Comparison of ENCODE assay signal across 12 mouse cellular contexts in genomic region chr6:87779174-87780165, GRCm38 (mm10). TPM values are rescaled to one million over a fixed set of nuclear protein-coding genes. Genes with fewer than 3 reads are reported as not detected.
DNase-seq lines count a peak whose midpoint lies in the region; ATAC-seq and TF ChIP-seq lines count a peak whose summit lies in the region.
"Had no signal": no experiment of that assay in that cellular context is flagged by ENCODE, and none has a peak within 500 bp of the region (broad histone marks: within the 10 kb centered on the region; RNA-seq: fewer than 3 reads in every experiment).

No protein-coding gene starts in this region.

- ATAC-seq in heart, postnatal 0 days (ENCODE audit: insufficient read depth, low read depth): no peak
- ATAC-seq in midbrain, postnatal 0 days (ENCODE audit: low FRiP score): no peak
- no peak for ATAC-seq in midbrain, embryonic 13.5 days
- ATAC-seq in granulocyte monocyte progenitor cell, adult 5-6 weeks (replicated peaks; ENCODE audit: poor library complexity, severe bottlenecking): 0 out of 2 replicates have a peak, but pooled peaks have one; percentile 14

- no peak overlapping the region for H3K27ac ChIP-seq in heart, postnatal 0 days (ENCODE audit: low read depth)
- H3K27ac ChIP-seq in midbrain, postnatal 0 days (ENCODE audit: low read depth, low read length): no peak overlapping the region
- no peak overlapping the region for H3K27ac ChIP-seq in midbrain, embryonic 13.5 days
- no peak overlapping the region for H3K27ac ChIP-seq in small intestine, adult 2 months (ENCODE audit: insufficient read depth, low read depth, low read length)
- H3K27ac ChIP-seq: embryonic facial prominence, embryonic 13.5 days; macrophage had no signal

- intact Hi-C loops in heart, postnatal 14 days (cut with DNase I): no loop called here

- H3K4me3 ChIP-seq in heart, postnatal 0 days (ENCODE audit: low read depth, low read length): no peak overlapping the region
- no peak overlapping the region for H3K4me3 ChIP-seq in midbrain, postnatal 0 days (ENCODE audit: low read depth, low read length)
- no peak overlapping the region for H3K4me3 ChIP-seq in midbrain, embryonic 13.5 days (replicated peaks)
- no peak overlapping the region for H3K4me3 ChIP-seq in small intestine, adult 2 months (ENCODE audit: low read depth, low read length)
- H3K4me3 ChIP-seq: embryonic facial prominence, embryonic 13.5 days had no signal

- WGBS in heart, postnatal 0 days: 80% methylated on average over 11 of the region's 11 CpGs
- 83% methylated on average over 11 of the region's 11 CpGs for WGBS in midbrain, postnatal 0 days
- 87% methylated on average over 11 of the region's 11 CpGs for WGBS in midbrain, embryonic 13.5 days
- 83% methylated on average over 11 of the region's 11 CpGs for whole genome bisulfite sequencing in small intestine, adult 2 months

- peak; percentile 17; the same call in 1 of the 2 replicates for TF ChIP-seq CTCF in heart, postnatal 0 days (IDR thresholded peaks at IDR 0.05; ENCODE audit: low read depth)
- peak; percentile 16; the same call in 1 of the 2 replicates for TF ChIP-seq CTCF in midbrain, postnatal 0 days (IDR thresholded peaks at IDR 0.05)
- 0 out of 2 replicates have a peak, but pooled peaks have one; percentile 20 for TF ChIP-seq CTCF in small intestine, adult 2 months (IDR thresholded peaks at IDR 0.05; ENCODE audit: extremely low read depth, insufficient read length, insufficient replicate concordance, low read depth, low read length)

- H3K9ac ChIP-seq in heart, postnatal 0 days (replicated peaks; ENCODE audit: low read depth, low read length): no peak overlapping the region
- H3K9ac ChIP-seq in midbrain, postnatal 0 days (replicated peaks; ENCODE audit: low read length, poor library complexity, severe bottlenecking): no peak overlapping the region
- H3K9ac ChIP-seq in midbrain, embryonic 13.5 days (replicated peaks): no peak overlapping the region
- H3K9ac ChIP-seq: embryonic facial prominence, embryonic 13.5 days had no signal

- no peaks in the 10 kb centered on the region for H3K9me3 ChIP-seq in heart, postnatal 0 days (replicated peaks; ENCODE audit: control insufficient read depth, low read length)
- no peaks in the 10 kb centered on the region for H3K9me3 ChIP-seq in midbrain, postnatal 0 days (ENCODE audit: low read length)
- H3K9me3 ChIP-seq in midbrain, embryonic 13.5 days: no peaks in the 10 kb centered on the region
- H3K9me3 ChIP-seq: embryonic facial prominence, embryonic 13.5 days had no signal

- no peak for TF ChIP-seq EP300 in heart, postnatal 0 days (IDR thresholded peaks at IDR 0.05; ENCODE audit: low read depth)

- no peak for DNase-seq in heart, postnatal 0 days (ENCODE audit: low spot score)
- DNase-seq in heart, postnatal 14 days: no peak
- no peak for DNase-seq in midbrain, postnatal 0 days (ENCODE audit: low spot score)
- DNase-seq in right cerebral cortex, postnatal 10 days (ENCODE audit: low spot score in 2 of 2): no peak
- no peak for DNase-seq in adrenal gland, postnatal 25 days
- DNase-seq: thymus, postnatal 14 days had no signal

- no peaks in the 10 kb centered on the region for H3K4me1 ChIP-seq in heart, postnatal 0 days (ENCODE audit: control insufficient read depth, insufficient read depth)
- no peaks in the 10 kb centered on the region for H3K4me1 ChIP-seq in midbrain, postnatal 0 days (ENCODE audit: insufficient read depth, low read length)
- H3K4me1 ChIP-seq in midbrain, embryonic 13.5 days (replicated peaks): no peaks in the 10 kb centered on the region
- peaks cover 14% of the 10 kb centered on the region for H3K4me1 ChIP-seq in small intestine, adult 2 months (ENCODE audit: control insufficient read depth, insufficient read depth, insufficient read length, low read length)
- H3K4me1 ChIP-seq: embryonic facial prominence, embryonic 13.5 days had no signal

- H3K36me3 ChIP-seq in heart, postnatal 0 days (replicated peaks; ENCODE audit: control insufficient read depth, insufficient read depth, low read length): no peaks in the 10 kb centered on the region
- no peaks in the 10 kb centered on the region for H3K36me3 ChIP-seq in midbrain, postnatal 0 days (ENCODE audit: insufficient read depth, low read length)
- no peaks in the 10 kb centered on the region for H3K36me3 ChIP-seq in midbrain, embryonic 13.5 days
- no peaks in the 10 kb centered on the region for H3K36me3 ChIP-seq in small intestine, adult 2 months (ENCODE audit: control insufficient read depth, insufficient read depth, low read length)
- H3K36me3 ChIP-seq: embryonic facial prominence, embryonic 13.5 days had no signal

- no peak overlapping the region for H3K4me2 ChIP-seq in heart, postnatal 0 days (ENCODE audit: low read depth, low read length)
- no peak overlapping the region for H3K4me2 ChIP-seq in midbrain, postnatal 0 days (ENCODE audit: low read depth, low read length, poor library complexity, severe bottlenecking)
- no peak overlapping the region for H3K4me2 ChIP-seq in midbrain, embryonic 13.5 days (replicated peaks)
- H3K4me2 ChIP-seq: embryonic facial prominence, embryonic 13.5 days had no signal

- H3K27me3 ChIP-seq in heart, postnatal 0 days (ENCODE audit: control insufficient read depth, insufficient read depth, low read length): no peaks in the 10 kb centered on the region
- H3K27me3 ChIP-seq in midbrain, postnatal 0 days (ENCODE audit: insufficient read depth, low read length): no peaks in the 10 kb centered on the region
- no peaks in the 10 kb centered on the region for H3K27me3 ChIP-seq in midbrain, embryonic 13.5 days
- H3K27me3 ChIP-seq in small intestine, adult 2 months (ENCODE audit: control insufficient read depth, insufficient read depth, low read length): no peaks in the 10 kb centered on the region
- H3K27me3 ChIP-seq: embryonic facial prominence, embryonic 13.5 days had no signal

- TF ChIP-seq POLR2A in small intestine, adult 2 months (IDR thresholded peaks at IDR 0.05; ENCODE audit: low read depth, low read length): no peak

RNA-seq across cellular contexts. Expression of gene Gp9, which starts 1.6 kb away (rescaled TPM):
- total RNA-seq in heart, postnatal 0 days (2014; rRNA removed; ENCODE audit: low replicate concordance): 0.19 and 0.23 TPM in 2 replicates
- 0.89 and 1.0 TPM in 2 replicates for polyA plus RNA-seq in heart, postnatal 0 days (2015; fragmentation: Nextera tagmentation; extraction: Ambion mirVana)
- total RNA-seq in heart, postnatal 14 days (2021): 1 to 10 TPM in 1 of 2 experiments, under 1 TPM in 1; 0.33 to 1.0 TPM
- total RNA-seq in midbrain, postnatal 0 days (2014; rRNA removed): 1.7 TPM in 1 of 2 replicates, not detected in the other
- not detected in 2 replicates for polyA plus RNA-seq in midbrain, postnatal 0 days (2015; fragmentation: Nextera tagmentation; extraction: Ambion mirVana)
- 0.54 and 1.1 TPM in 2 replicates for polyA plus RNA-seq in midbrain, embryonic 13.5 days (2015; fragmentation: Nextera tagmentation; extraction: Ambion mirVana)
- total RNA-seq in granulocyte monocyte progenitor cell, adult 5-6 weeks (2014; fragmentation: Nextera tagmentation): 0.88 TPM in 1 of 2 replicates, not detected in the other
- 0.30 TPM in 1 of 2 replicates, not detected in the other for total RNA-seq in granulocyte monocyte progenitor cell, adult 5-6 weeks (2017)
- polyA plus RNA-seq in small intestine, adult 2 months (2012; rRNA removed): 1.7 TPM in 1 of 2 replicates, not detected in the other
- not detected in 2 replicates for total RNA-seq in adrenal gland, postnatal 25 days (2021)
- total RNA-seq: gastrocnemius, adult 18-20 months had no signal

RNA-seq across cellular contexts. Expression of gene Rab43, which starts 32.5 kb away (rescaled TPM):
- 11.8 and 19.7 TPM in 2 replicates for total RNA-seq in heart, postnatal 0 days (2014; rRNA removed; ENCODE audit: low replicate concordance)
- polyA plus RNA-seq in heart, postnatal 0 days (2015; fragmentation: Nextera tagmentation; extraction: Ambion mirVana): 6.7 and 6.8 TPM in 2 replicates
- total RNA-seq in heart, postnatal 14 days (2021): 10 to 100 TPM; 16.7 to 17.4 TPM
- total RNA-seq in midbrain, postnatal 0 days (2014; rRNA removed): 23.2 and 31.6 TPM in 2 replicates
- 7.7 and 9.9 TPM in 2 replicates for polyA plus RNA-seq in midbrain, postnatal 0 days (2015; fragmentation: Nextera tagmentation; extraction: Ambion mirVana)
- 7.5 and 9.6 TPM in 2 replicates for polyA plus RNA-seq in midbrain, embryonic 13.5 days (2015; fragmentation: Nextera tagmentation; extraction: Ambion mirVana)
- total RNA-seq in granulocyte monocyte progenitor cell, adult 5-6 weeks (2014; fragmentation: Nextera tagmentation): 18.8 and 36.7 TPM in 2 replicates
- 4.2 and 6.4 TPM in 2 replicates for total RNA-seq in granulocyte monocyte progenitor cell, adult 5-6 weeks (2017)
- polyA plus RNA-seq in small intestine, adult 2 months (2012; rRNA removed): 47.2 and 58.4 TPM in 2 replicates
- total RNA-seq in adrenal gland, postnatal 25 days (2021): 21.8 and 34.9 TPM in 2 replicates

RNA-seq across cellular contexts. Expression of gene Efcc1, which starts 48.8 kb away (rescaled TPM):
- total RNA-seq in heart, postnatal 0 days (2014; rRNA removed; ENCODE audit: low replicate concordance): 0.77 TPM in 1 of 2 replicates, not detected in the other
- polyA plus RNA-seq in heart, postnatal 0 days (2015; fragmentation: Nextera tagmentation; extraction: Ambion mirVana): 0.62 and 0.75 TPM in 2 replicates
- total RNA-seq in heart, postnatal 14 days (2021): 1 to 10 TPM; 3.1 to 3.2 TPM
- 6.6 and 15.8 TPM in 2 replicates for total RNA-seq in midbrain, postnatal 0 days (2014; rRNA removed)
- polyA plus RNA-seq in midbrain, postnatal 0 days (2015; fragmentation: Nextera tagmentation; extraction: Ambion mirVana): 8.7 and 11.2 TPM in 2 replicates
- 3.2 and 4.2 TPM in 2 replicates for polyA plus RNA-seq in midbrain, embryonic 13.5 days (2015; fragmentation: Nextera tagmentation; extraction: Ambion mirVana)
- total RNA-seq in granulocyte monocyte progenitor cell, adult 5-6 weeks (2014; fragmentation: Nextera tagmentation): 0.11 and 1.3 TPM in 2 replicates
- 1.5 and 4.8 TPM in 2 replicates for total RNA-seq in granulocyte monocyte progenitor cell, adult 5-6 weeks (2017)
- 2.6 and 4.0 TPM in 2 replicates for polyA plus RNA-seq in small intestine, adult 2 months (2012; rRNA removed)
- total RNA-seq in adrenal gland, postnatal 25 days (2021): 0.67 and 0.71 TPM in 2 replicates
- polyA plus RNA-seq: macrophage had no signal

RNA-seq across cellular contexts. Expression of gene Gm45140, which starts 56.1 kb away (rescaled TPM):
- total RNA-seq in heart, postnatal 0 days (2014; rRNA removed; ENCODE audit: low replicate concordance): not detected in 2 replicates
- 0.58 and 1.1 TPM in 2 replicates for polyA plus RNA-seq in heart, postnatal 0 days (2015; fragmentation: Nextera tagmentation; extraction: Ambion mirVana)
- total RNA-seq in heart, postnatal 14 days (2021): 1 to 10 TPM in 1 of 2 experiments, under 1 TPM in 1; 0.55 to 1.5 TPM
- 5.4 TPM in 1 of 2 replicates, not detected in the other for total RNA-seq in midbrain, postnatal 0 days (2014; rRNA removed)
- 1.2 and 1.8 TPM in 2 replicates for polyA plus RNA-seq in midbrain, postnatal 0 days (2015; fragmentation: Nextera tagmentation; extraction: Ambion mirVana)
- polyA plus RNA-seq in midbrain, embryonic 13.5 days (2015; fragmentation: Nextera tagmentation; extraction: Ambion mirVana): 3.2 and 3.3 TPM in 2 replicates
- 2.2 and 5.6 TPM in 2 replicates for total RNA-seq in granulocyte monocyte progenitor cell, adult 5-6 weeks (2014; fragmentation: Nextera tagmentation)
- total RNA-seq in granulocyte monocyte progenitor cell, adult 5-6 weeks (2017): 11.6 and 14.3 TPM in 2 replicates
- polyA plus RNA-seq in small intestine, adult 2 months (2012; rRNA removed): 0.34 and 0.47 TPM in 2 replicates
- total RNA-seq in adrenal gland, postnatal 25 days (2021): 5.1 and 6.2 TPM in 2 replicates

RNA-seq across cellular contexts. Expression of gene Isy1, which starts 59.1 kb away (rescaled TPM):
- 5.6 and 40.5 TPM in 2 replicates for total RNA-seq in heart, postnatal 0 days (2014; rRNA removed; ENCODE audit: low replicate concordance)
- polyA plus RNA-seq in heart, postnatal 0 days (2015; fragmentation: Nextera tagmentation; extraction: Ambion mirVana): 16.7 and 18.4 TPM in 2 replicates
- 10 to 100 TPM; 17.8 TPM for total RNA-seq in heart, postnatal 14 days (2021)
- total RNA-seq in midbrain, postnatal 0 days (2014; rRNA removed): 21.7 and 22.5 TPM in 2 replicates
- polyA plus RNA-seq in midbrain, postnatal 0 days (2015; fragmentation: Nextera tagmentation; extraction: Ambion mirVana): 20.7 and 25.9 TPM in 2 replicates
- 34.4 and 36.9 TPM in 2 replicates for polyA plus RNA-seq in midbrain, embryonic 13.5 days (2015; fragmentation: Nextera tagmentation; extraction: Ambion mirVana)
- total RNA-seq in granulocyte monocyte progenitor cell, adult 5-6 weeks (2014; fragmentation: Nextera tagmentation): 58.9 and 61.0 TPM in 2 replicates
- total RNA-seq in granulocyte monocyte progenitor cell, adult 5-6 weeks (2017): 108 and 127 TPM in 2 replicates
- 2.2 and 6.7 TPM in 2 replicates for polyA plus RNA-seq in small intestine, adult 2 months (2012; rRNA removed)
- 24.8 and 36.1 TPM in 2 replicates for total RNA-seq in adrenal gland, postnatal 25 days (2021)
